8 mouse cellular contexts compared by ENCODE assay signal in genomic region chr10:128908778-128909448, GRCm38 (mm10). TPM values are rescaled to one million over a fixed set of nuclear protein-coding genes. Genes with fewer than 3 reads are reported as not detected.
DNase-seq lines count a peak whose midpoint lies in the region; ATAC-seq lines count a peak whose summit lies in the region.

No protein-coding gene starts in this region.

- H3K4me2 ChIP-seq in heart, embryonic 12.5 days: peak overlapping the region; percentile 73
- peak overlapping the region; percentile 87 for H3K4me2 ChIP-seq in forebrain, embryonic 11.5 days (ENCODE audit: low read depth, low read length, severe bottlenecking)
- peak overlapping the region; percentile 75 for H3K4me2 ChIP-seq in kidney, embryonic 16.5 days (replicated peaks; ENCODE audit: low read depth, low read length)
- peak overlapping the region; percentile 80 for H3K4me2 ChIP-seq in midbrain, embryonic 16.5 days (ENCODE audit: low read length)

- 63% methylated on average over 13 of the region's 13 CpGs for WGBS in heart, embryonic 12.5 days
- WGBS in forebrain, embryonic 11.5 days: 58% methylated on average over 13 of the region's 13 CpGs
- 54% methylated on average over 13 of the region's 13 CpGs for WGBS in kidney, embryonic 16.5 days
- WGBS in midbrain, embryonic 16.5 days: 54% methylated on average over 13 of the region's 13 CpGs

- H3K9ac ChIP-seq in heart, embryonic 12.5 days: peak overlapping the region; percentile 97
- peak overlapping the region; percentile 88; the same call in 1 of the 2 replicates for H3K9ac ChIP-seq in forebrain, embryonic 11.5 days (ENCODE audit: low read length)
- peak overlapping the region; percentile 98 for H3K9ac ChIP-seq in kidney, embryonic 16.5 days (replicated peaks; ENCODE audit: low read length)
- peak overlapping the region; percentile 86 for H3K9ac ChIP-seq in midbrain, embryonic 16.5 days (ENCODE audit: low read depth, low read length)

- intact Hi-C loops in heart, postnatal 25 days (cut with DNase I): no loop called here

- DNase-seq in heart, postnatal 25 days (ENCODE audit: low spot score): no peak
- peak; percentile 48 for DNase-seq in forebrain, embryonic 11.5 days (ENCODE audit: low spot score)
- no peak for DNase-seq in gastrocnemius, postnatal 25 days
- DNase-seq in ovary, postnatal 14 days (ENCODE audit: low spot score): no peak
- DNase-seq in left cerebral cortex, adult 8-10 months (ENCODE audit: low spot score in 2 of 2): no peak

- no peak for ATAC-seq in heart, embryonic 12.5 days (ENCODE audit: insufficient number of reproducible peaks, low FRiP score)
- ATAC-seq in forebrain, embryonic 11.5 days (replicated peaks; ENCODE audit: low FRiP score): no peak
- peak; percentile 25; the same call in 1 of the 2 replicates for ATAC-seq in kidney, embryonic 16.5 days (ENCODE audit: low FRiP score, low TSS enrichment)
- no peak for ATAC-seq in midbrain, embryonic 16.5 days

- peaks cover 24% of the 10 kb centered on the region for H3K36me3 ChIP-seq in heart, embryonic 12.5 days
- no peaks in the 10 kb centered on the region for H3K36me3 ChIP-seq in forebrain, embryonic 11.5 days (ENCODE audit: control insufficient read depth, insufficient read depth, low read length)
- H3K36me3 ChIP-seq in kidney, embryonic 16.5 days (ENCODE audit: insufficient read depth, low read length): peaks cover 6% of the 10 kb centered on the region
- no peaks in the 10 kb centered on the region for H3K36me3 ChIP-seq in midbrain, embryonic 16.5 days (ENCODE audit: control insufficient read depth, insufficient read depth, low read length)

- no peaks in the 10 kb centered on the region for H3K27me3 ChIP-seq in heart, embryonic 12.5 days (replicated peaks)
- no peaks in the 10 kb centered on the region for H3K27me3 ChIP-seq in forebrain, embryonic 11.5 days (ENCODE audit: control insufficient read depth, insufficient read depth, low read length)
- no peaks in the 10 kb centered on the region for H3K27me3 ChIP-seq in kidney, embryonic 16.5 days (ENCODE audit: insufficient read depth, low read length)
- H3K27me3 ChIP-seq in midbrain, embryonic 16.5 days (ENCODE audit: control insufficient read depth, insufficient read depth, low read depth, low read length): no peaks in the 10 kb centered on the region; the same call in 1 of the 2 replicates

- H3K4me1 ChIP-seq in heart, embryonic 12.5 days (replicated peaks): peaks cover 36% of the 10 kb centered on the region
- H3K4me1 ChIP-seq in forebrain, embryonic 11.5 days (replicated peaks; ENCODE audit: control insufficient read depth, insufficient read depth, low read length): peaks cover 3% of the 10 kb centered on the region; the same call in 1 of the 2 replicates
- H3K4me1 ChIP-seq in kidney, embryonic 16.5 days (ENCODE audit: insufficient read depth, low read length): peaks cover 24% of the 10 kb centered on the region
- H3K4me1 ChIP-seq in midbrain, embryonic 16.5 days (ENCODE audit: control insufficient read depth, insufficient read depth, low read length): peaks cover 7% of the 10 kb centered on the region; the same call in 1 of the 2 replicates

- peak overlapping the region; percentile 84 for H3K27ac ChIP-seq in heart, embryonic 12.5 days (ENCODE audit: poor library complexity, severe bottlenecking)
- no peak overlapping the region for H3K27ac ChIP-seq in forebrain, embryonic 11.5 days (ENCODE audit: low read depth, low read length)
- peak overlapping the region; percentile 93 for H3K27ac ChIP-seq in kidney, embryonic 16.5 days (ENCODE audit: low read length)
- H3K27ac ChIP-seq in midbrain, embryonic 16.5 days (ENCODE audit: low read length): no peak overlapping the region

- H3K9me3 ChIP-seq in heart, embryonic 12.5 days (replicated peaks): no peaks in the 10 kb centered on the region
- H3K9me3 ChIP-seq in forebrain, embryonic 11.5 days (ENCODE audit: control insufficient read depth, low read length): no peaks in the 10 kb centered on the region
- no peaks in the 10 kb centered on the region for H3K9me3 ChIP-seq in kidney, embryonic 16.5 days (ENCODE audit: low read length)
- no peaks in the 10 kb centered on the region for H3K9me3 ChIP-seq in midbrain, embryonic 16.5 days (replicated peaks; ENCODE audit: control insufficient read depth, low read length, poor library complexity, severe bottlenecking)

- H3K4me3 ChIP-seq in heart, embryonic 12.5 days: peak overlapping the region; percentile 89
- peak overlapping the region; percentile 74; the same call in 1 of the 2 replicates for H3K4me3 ChIP-seq in forebrain, embryonic 11.5 days (ENCODE audit: low read depth, low read length)
- peak overlapping the region; percentile 88 for H3K4me3 ChIP-seq in kidney, embryonic 16.5 days (ENCODE audit: low read length)
- peak overlapping the region; percentile 67 for H3K4me3 ChIP-seq in midbrain, embryonic 16.5 days (ENCODE audit: low read depth, low read length)

RNA-seq across cellular contexts. Expression of gene Cd63, which starts 8.1 kb away (rescaled TPM):
- polyA plus RNA-seq in heart, embryonic 12.5 days (2016; fragmentation: Nextera tagmentation; extraction: Ambion mirVana): 341 and 358 TPM in 2 replicates
- 100 to 1,000 TPM; 110 to 123 TPM for total RNA-seq in heart, postnatal 25 days (2021)
- 144 and 151 TPM in 2 replicates for polyA plus RNA-seq in forebrain, embryonic 11.5 days (2014; fragmentation: Nextera tagmentation; extraction: Ambion mirVana)
- 775 and 850 TPM in 2 replicates for polyA plus RNA-seq in kidney, embryonic 16.5 days (2015; fragmentation: Nextera tagmentation; extraction: Ambion mirVana)
- polyA plus RNA-seq in midbrain, embryonic 16.5 days (2015; fragmentation: Nextera tagmentation; extraction: Ambion mirVana): 152 and 195 TPM in 2 replicates
- 100 to 1,000 TPM; 103 to 142 TPM for total RNA-seq in gastrocnemius, postnatal 25 days (2021)
- 100 to 1,000 TPM in 2 of 4 experiments, 10 to 100 TPM in 2; 67.2 to 139 (median 94.1) TPM for total RNA-seq in left cerebral cortex, adult 8-10 months (2022)

RNA-seq across cellular contexts. Expression of gene Rdh5, which starts 13.8 kb away (rescaled TPM):
- 6.0 and 6.3 TPM in 2 replicates for polyA plus RNA-seq in heart, embryonic 12.5 days (2016; fragmentation: Nextera tagmentation; extraction: Ambion mirVana)
- total RNA-seq in heart, postnatal 25 days (2021): 1 to 10 TPM; 5.0 to 7.9 TPM
- polyA plus RNA-seq in forebrain, embryonic 11.5 days (2014; fragmentation: Nextera tagmentation; extraction: Ambion mirVana): 12.3 and 12.6 TPM in 2 replicates
- polyA plus RNA-seq in kidney, embryonic 16.5 days (2015; fragmentation: Nextera tagmentation; extraction: Ambion mirVana): 17.7 and 20.5 TPM in 2 replicates
- 13.6 TPM in 2 replicates for polyA plus RNA-seq in midbrain, embryonic 16.5 days (2015; fragmentation: Nextera tagmentation; extraction: Ambion mirVana)
- total RNA-seq in gastrocnemius, postnatal 25 days (2021): 1 to 10 TPM; 4.3 to 4.7 TPM
- total RNA-seq in left cerebral cortex, adult 8-10 months (2022): 10 to 100 TPM in 2 of 4 experiments, 1 to 10 TPM in 2; 5.0 to 12.3 (median 8.9) TPM

RNA-seq across cellular contexts. Expression of gene Bloc1s1, which starts 14.9 kb away (rescaled TPM):
- polyA plus RNA-seq in heart, embryonic 12.5 days (2016; fragmentation: Nextera tagmentation; extraction: Ambion mirVana): 161 and 165 TPM in 2 replicates
- total RNA-seq in heart, postnatal 25 days (2021): 100 to 1,000 TPM; 183 to 185 TPM
- polyA plus RNA-seq in forebrain, embryonic 11.5 days (2014; fragmentation: Nextera tagmentation; extraction: Ambion mirVana): 191 and 202 TPM in 2 replicates
- polyA plus RNA-seq in kidney, embryonic 16.5 days (2015; fragmentation: Nextera tagmentation; extraction: Ambion mirVana): 227 and 234 TPM in 2 replicates
- polyA plus RNA-seq in midbrain, embryonic 16.5 days (2015; fragmentation: Nextera tagmentation; extraction: Ambion mirVana): 227 and 228 TPM in 2 replicates
- 100 to 1,000 TPM; 152 to 165 TPM for total RNA-seq in gastrocnemius, postnatal 25 days (2021)
- total RNA-seq in left cerebral cortex, adult 8-10 months (2022): 100 to 1,000 TPM in 1 of 4 experiments, 10 to 100 TPM in 3; 83.3 to 106 (median 89.5) TPM

RNA-seq across cellular contexts. Expression of gene Gdf11, which starts 17.4 kb away (rescaled TPM):
- polyA plus RNA-seq in heart, embryonic 12.5 days (2016; fragmentation: Nextera tagmentation; extraction: Ambion mirVana): 4.3 and 5.0 TPM in 2 replicates
- total RNA-seq in heart, postnatal 25 days (2021): 1 to 10 TPM; 2.3 to 2.6 TPM
- polyA plus RNA-seq in forebrain, embryonic 11.5 days (2014; fragmentation: Nextera tagmentation; extraction: Ambion mirVana): 10.5 and 11.7 TPM in 2 replicates
- polyA plus RNA-seq in kidney, embryonic 16.5 days (2015; fragmentation: Nextera tagmentation; extraction: Ambion mirVana): 6.8 and 7.8 TPM in 2 replicates
- polyA plus RNA-seq in midbrain, embryonic 16.5 days (2015; fragmentation: Nextera tagmentation; extraction: Ambion mirVana): 7.6 and 7.9 TPM in 2 replicates
- 1 to 10 TPM; 3.9 to 4.1 TPM for total RNA-seq in gastrocnemius, postnatal 25 days (2021)
- 10 to 100 TPM; 13.3 to 15.2 (median 13.9) TPM for total RNA-seq in left cerebral cortex, adult 8-10 months (2022)

RNA-seq across cellular contexts. Expression of gene Itga7, which starts 24.7 kb away (rescaled TPM):
- 1.4 and 1.5 TPM in 2 replicates for polyA plus RNA-seq in heart, embryonic 12.5 days (2016; fragmentation: Nextera tagmentation; extraction: Ambion mirVana)
- 100 to 1,000 TPM; 165 to 176 TPM for total RNA-seq in heart, postnatal 25 days (2021)
- 0.65 and 0.69 TPM in 2 replicates for polyA plus RNA-seq in forebrain, embryonic 11.5 days (2014; fragmentation: Nextera tagmentation; extraction: Ambion mirVana)
- 3.9 and 4.0 TPM in 2 replicates for polyA plus RNA-seq in kidney, embryonic 16.5 days (2015; fragmentation: Nextera tagmentation; extraction: Ambion mirVana)
- polyA plus RNA-seq in midbrain, embryonic 16.5 days (2015; fragmentation: Nextera tagmentation; extraction: Ambion mirVana): 6.1 and 9.2 TPM in 2 replicates
- 10 to 100 TPM; 63.5 to 67.3 TPM for total RNA-seq in gastrocnemius, postnatal 25 days (2021)
- 10 to 100 TPM; 12.6 to 15.5 (median 13.9) TPM for total RNA-seq in left cerebral cortex, adult 8-10 months (2022)

Comparison
In these comparisons a context has a peak if more than half of its experiments do, and no peak if none do; other contexts are left out.
1. H3K27ac ChIP-seq: peak in heart, embryonic 12.5 days (single experiment) and kidney, embryonic 16.5 days (single experiment); none in forebrain, embryonic 11.5 days (single experiment) and midbrain, embryonic 16.5 days (single experiment).
2. Peak in every context shown above with its lines, with median percentiles within 50 percentile points of each other: H3K4me2 ChIP-seq, H3K4me3 ChIP-seq and H3K9ac ChIP-seq.